Mouse (Mus musculus): ENCODE measurements around the gene Rpl7l1. TPM values are rescaled to one million over a fixed set of nuclear protein-coding genes. Genes with fewer than 3 reads are reported as not detected.

The Rpl7l1 gene
- polyA plus RNA-seq, 1 experiment = 74.3 TPM

- no peak overlapping the region for H3ac ChIP-seq (ENCODE audit: control insufficient read depth, insufficient read length)
- H3K4me3 ChIP-seq = no peak overlapping the region
- no peaks in the 10 kb centered on the region for H3K27me3 ChIP-seq (ENCODE audit: control insufficient read depth, insufficient read depth, insufficient read length)
- no peak overlapping the region for H3K4me2 ChIP-seq (ENCODE audit: low read depth)
- H3K79me2 ChIP-seq (ENCODE audit: control insufficient read depth, insufficient read depth) = peaks cover 28% of the 10 kb centered on the region
- TF ChIP-seq POLR2A (IDR thresholded peaks at IDR 0.05; ENCODE audit: insufficient read length, low read depth) (no peak), TCF3 (IDR thresholded peaks at IDR 0.05; ENCODE audit: insufficient read length, low read depth) (no peak), MAX (IDR thresholded peaks at IDR 0.05; ENCODE audit: low read depth) (no peak), MYOG (IDR thresholded peaks at IDR 0.05; ENCODE audit: control insufficient read depth in 1 of 3, insufficient read depth in 1 of 3, insufficient read length in 2 of 3, low read depth in 2 of 3) (no peak), USF1 (IDR thresholded peaks at IDR 0.05; ENCODE audit: low read depth) (no peak), REST (IDR thresholded peaks at IDR 0.05; ENCODE audit: insufficient read depth, insufficient read length) (no peak), E2F4 (IDR thresholded peaks at IDR 0.05; ENCODE audit: insufficient read depth) (no peak), MYOD1 (IDR thresholded peaks at IDR 0.05; ENCODE audit: control insufficient read depth in 1 of 3, insufficient read length in 2 of 3, low read depth in 2 of 3) (no peak)
- H3K36me3 ChIP-seq (ENCODE audit: control insufficient read depth, insufficient read depth) = no peaks in the 10 kb centered on the region
Observed at GRCm38 (mm10) chr17:46747806-46748205, 34.7 kb downstream of the Rpl7l1 start.

GRCm38 (mm10) chr17:46747234-46747633, 35.2 kb downstream of the Rpl7l1 start:
- no peak overlapping the region for H3K4me3 ChIP-seq
- no peaks in the 10 kb centered on the region for H3K27me3 ChIP-seq (ENCODE audit: control insufficient read depth, insufficient read depth, insufficient read length)
- H3K36me3 ChIP-seq (ENCODE audit: control insufficient read depth, insufficient read depth) = no peaks in the 10 kb centered on the region
- TF ChIP-seq MYOD1 (IDR thresholded peaks at IDR 0.05; ENCODE audit: control insufficient read depth in 1 of 3, insufficient read length in 2 of 3, low read depth in 2 of 3) (no peak), MYOG (IDR thresholded peaks at IDR 0.05; ENCODE audit: control insufficient read depth in 1 of 3, insufficient read depth in 1 of 3, insufficient read length in 2 of 3, low read depth in 2 of 3) (no peak)
- peaks cover 28% of the 10 kb centered on the region for H3K79me2 ChIP-seq (ENCODE audit: control insufficient read depth, insufficient read depth)
- H3K4me2 ChIP-seq (ENCODE audit: low read depth) = no peak overlapping the region
- H3ac ChIP-seq (ENCODE audit: control insufficient read depth, insufficient read length) = no peak overlapping the region

DNA sequence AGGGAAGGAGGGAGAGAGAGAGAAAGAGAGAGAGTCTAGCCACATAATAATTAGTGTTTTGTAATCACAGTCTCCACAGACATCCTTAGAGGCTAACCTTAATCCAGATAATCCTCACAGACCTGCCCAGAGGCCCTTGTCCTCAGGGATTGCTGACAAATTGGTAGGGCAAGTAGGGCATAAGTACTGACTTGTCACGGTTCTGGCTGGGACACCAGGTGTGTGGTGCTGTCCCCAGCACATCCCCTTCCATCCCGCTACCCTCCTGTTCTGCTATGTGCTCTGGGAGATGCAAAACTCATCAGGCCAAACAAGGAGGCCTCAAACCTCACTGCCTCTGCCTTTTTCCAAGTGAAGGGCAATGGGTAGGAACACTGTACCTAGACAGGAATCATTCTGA, 37.0 kb downstream of the Rpl7l1 start:
- Histone ChIP-seq H3K4me3 (no peak overlapping the region), H3K27me3 (ENCODE audit: control insufficient read depth, insufficient read depth, insufficient read length) (no peaks in the 10 kb centered on the region), H3K79me2 (ENCODE audit: control insufficient read depth, insufficient read depth) (peaks cover 18% of the 10 kb centered on the region), H3K36me3 (ENCODE audit: control insufficient read depth, insufficient read depth) (no peaks in the 10 kb centered on the region), H3K4me2 (ENCODE audit: low read depth) (no peak overlapping the region), H3ac (ENCODE audit: control insufficient read depth, insufficient read length) (no peak overlapping the region)
- TF ChIP-seq E2F4 (IDR thresholded peaks at IDR 0.05; ENCODE audit: insufficient read depth) (no peak), POLR2AphosphoS2 (IDR thresholded peaks at IDR 0.05; ENCODE audit: insufficient read length, low read depth) (no peak), MYOD1 (IDR thresholded peaks at IDR 0.05; ENCODE audit: control insufficient read depth in 1 of 3, insufficient read length in 2 of 3, low read depth in 2 of 3) (no peak), USF1 (IDR thresholded peaks at IDR 0.05; ENCODE audit: low read depth) (no peak), CEBPB (IDR thresholded peaks at IDR 0.05; ENCODE audit: insufficient read depth, poor library complexity, severe bottlenecking) (no peak), MYOG (IDR thresholded peaks at IDR 0.05; ENCODE audit: control insufficient read depth in 1 of 3, insufficient read depth in 1 of 3, insufficient read length in 2 of 3, low read depth in 2 of 3) (no peak), TCF12 (IDR thresholded peaks at IDR 0.05; ENCODE audit: insufficient read depth, poor library complexity, severe bottlenecking) (no peak), TCF3 (IDR thresholded peaks at IDR 0.05; ENCODE audit: insufficient read length, low read depth) (no peak), MAX (IDR thresholded peaks at IDR 0.05; ENCODE audit: low read depth) (no peak), REST (IDR thresholded peaks at IDR 0.05; ENCODE audit: insufficient read depth, insufficient read length) (no peak), POLR2A (IDR thresholded peaks at IDR 0.05; ENCODE audit: insufficient read length, low read depth) (no peak), SRF (IDR thresholded peaks at IDR 0.05; ENCODE audit: control insufficient read depth, insufficient read length, low read depth) (no peak)

GRCm38 (mm10) chr17:46742986-46743385, 39.5 kb downstream of the Rpl7l1 start:
- Histone ChIP-seq H3K4me2 (ENCODE audit: low read depth) (no peak overlapping the region), H3K36me3 (ENCODE audit: control insufficient read depth, insufficient read depth) (no peaks in the 10 kb centered on the region), H3K27me3 (ENCODE audit: control insufficient read depth, insufficient read depth, insufficient read length) (no peaks in the 10 kb centered on the region), H3ac (ENCODE audit: control insufficient read depth, insufficient read length) (no peak overlapping the region), H3K79me2 (ENCODE audit: control insufficient read depth, insufficient read depth) (peaks cover under 1% of the 10 kb centered on the region), H3K4me3 (no peak overlapping the region)
- TF ChIP-seq USF1 (IDR thresholded peaks at IDR 0.05; ENCODE audit: low read depth) = no peak
- TF ChIP-seq POLR2A (IDR thresholded peaks at IDR 0.05; ENCODE audit: insufficient read length, low read depth) = no peak
- no peak for TF ChIP-seq CEBPB (IDR thresholded peaks at IDR 0.05; ENCODE audit: insufficient read depth, poor library complexity, severe bottlenecking)
- TF ChIP-seq E2F4 (IDR thresholded peaks at IDR 0.05; ENCODE audit: insufficient read depth) = no peak
- TF ChIP-seq POLR2AphosphoS2 (IDR thresholded peaks at IDR 0.05; ENCODE audit: insufficient read length, low read depth) = no peak
- no peak for TF ChIP-seq REST (IDR thresholded peaks at IDR 0.05; ENCODE audit: insufficient read depth, insufficient read length)
- TF ChIP-seq MAX (IDR thresholded peaks at IDR 0.05; ENCODE audit: low read depth) = no peak
- no peak for TF ChIP-seq TCF3 (IDR thresholded peaks at IDR 0.05; ENCODE audit: insufficient read length, low read depth)
- TF ChIP-seq MYOD1 (IDR thresholded peaks at IDR 0.05; ENCODE audit: control insufficient read depth in 1 of 3, insufficient read length in 2 of 3, low read depth in 2 of 3) = no peak
- no peak for TF ChIP-seq SRF (IDR thresholded peaks at IDR 0.05; ENCODE audit: control insufficient read depth, insufficient read length, low read depth)
- TF ChIP-seq MYOG (IDR thresholded peaks at IDR 0.05; ENCODE audit: control insufficient read depth in 1 of 3, insufficient read depth in 1 of 3, insufficient read length in 2 of 3, low read depth in 2 of 3) = no peak
- TF ChIP-seq TCF12 (IDR thresholded peaks at IDR 0.05; ENCODE audit: insufficient read depth, poor library complexity, severe bottlenecking) = no peak

- TF ChIP-seq E2F4 (IDR thresholded peaks at IDR 0.05; ENCODE audit: insufficient read depth) (no peak), POLR2AphosphoS2 (IDR thresholded peaks at IDR 0.05; ENCODE audit: insufficient read length, low read depth) (no peak), USF1 (IDR thresholded peaks at IDR 0.05; ENCODE audit: low read depth) (no peak), CEBPB (IDR thresholded peaks at IDR 0.05; ENCODE audit: insufficient read depth, poor library complexity, severe bottlenecking) (no peak), SRF (IDR thresholded peaks at IDR 0.05; ENCODE audit: control insufficient read depth, insufficient read length, low read depth) (no peak), POLR2A (IDR thresholded peaks at IDR 0.05; ENCODE audit: insufficient read length, low read depth) (no peak), TCF12 (IDR thresholded peaks at IDR 0.05; ENCODE audit: insufficient read depth, poor library complexity, severe bottlenecking) (no peak), MYOD1 (IDR thresholded peaks at IDR 0.05; ENCODE audit: control insufficient read depth in 1 of 3, insufficient read length in 2 of 3, low read depth in 2 of 3) (no peak), MAX (IDR thresholded peaks at IDR 0.05; ENCODE audit: low read depth) (no peak), TCF3 (IDR thresholded peaks at IDR 0.05; ENCODE audit: insufficient read length, low read depth) (no peak), REST (IDR thresholded peaks at IDR 0.05; ENCODE audit: insufficient read depth, insufficient read length) (no peak), MYOG (IDR thresholded peaks at IDR 0.05; ENCODE audit: control insufficient read depth in 1 of 3, insufficient read depth in 1 of 3, insufficient read length in 2 of 3, low read depth in 2 of 3) (no peak)
- Histone ChIP-seq H3ac (ENCODE audit: control insufficient read depth, insufficient read length) (no peak overlapping the region), H3K36me3 (ENCODE audit: control insufficient read depth, insufficient read depth) (no peaks in the 10 kb centered on the region), H3K4me2 (ENCODE audit: low read depth) (no peak overlapping the region), H3K4me3 (no peak overlapping the region), H3K27me3 (ENCODE audit: control insufficient read depth, insufficient read depth, insufficient read length) (no peaks in the 10 kb centered on the region), H3K79me2 (ENCODE audit: control insufficient read depth, insufficient read depth) (no peaks in the 10 kb centered on the region)
Observed at GRCm38 (mm10) chr17:46741305-46741704, 41.2 kb downstream of the Rpl7l1 start.
